Comparison of ENCODE assay signal across 17 mouse cellular contexts in the genomic region with DNA sequence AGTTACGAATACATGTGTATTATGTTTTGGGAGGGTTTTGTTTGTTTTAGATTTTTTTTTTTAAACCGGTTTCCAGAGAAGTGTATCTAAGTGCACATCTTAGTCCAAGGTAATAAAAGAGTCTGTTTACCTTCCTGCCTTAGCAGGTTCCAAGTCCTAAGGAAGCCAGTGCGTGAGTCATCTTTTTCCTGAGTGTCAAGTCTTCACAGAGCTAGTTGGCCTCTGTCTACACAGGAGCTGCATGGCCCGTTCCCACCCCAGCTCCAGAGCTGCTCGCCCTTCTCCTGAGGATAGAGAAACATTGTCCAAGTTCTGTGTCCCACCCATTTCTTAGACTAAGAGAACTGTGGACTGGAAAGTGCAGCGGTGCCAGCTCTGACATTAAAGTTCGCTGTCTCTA.
DNase-seq lines count a peak whose midpoint lies in the region; ATAC-seq lines count a peak whose summit lies in the region.
"Had no signal": no experiment of that assay in that cellular context is flagged by ENCODE, and none has a peak within 500 bp of the region (broad histone marks: within the 10 kb centered on the region; RNA-seq: fewer than 3 reads in every experiment).

No protein-coding gene starts in this region.

- DNase-seq in heart, adult 9 months (ENCODE audit: low spot score in 2 of 2), result peak; percentile 5 to 8
- no peak for DNase-seq in heart, postnatal 14 days
- DNase-seq in urinary bladder, postnatal 14 days (ENCODE audit: low spot score), result peak; percentile 38
- DNase-seq in urinary bladder, postnatal 4 days (ENCODE audit: low spot score in 2 of 2), result no peak
- peak; percentile 75 for DNase-seq in large intestine, adult 2 months (ENCODE audit: low read depth, low spot score)
- no peak for DNase-seq in layer of hippocampus, postnatal 36 days
- DNase-seq in midbrain, embryonic 14.5 days, result no peak
- DNase-seq: cerebellum, postnatal 14 days; lung, adult 18-20 months; lung, postnatal 36 days; thymus, postnatal 4 days had no signal

- H3K27me3 ChIP-seq in midbrain, embryonic 14.5 days (ENCODE audit: control insufficient read depth, insufficient read depth, low read length), result no peaks in the 10 kb centered on the region
- H3K27me3 ChIP-seq: forebrain, embryonic 12.5 days; hindbrain, embryonic 12.5 days; limb, embryonic 15.5 days; neural tube, embryonic 12.5 days had no signal

- intact Hi-C loops in heart, postnatal 14 days (cut with DNase I), result no loop called here

- no peaks in the 10 kb centered on the region for H3K36me3 ChIP-seq in midbrain, embryonic 14.5 days (ENCODE audit: control insufficient read depth, insufficient read depth, low read length)
- H3K36me3 ChIP-seq: forebrain, embryonic 12.5 days; hindbrain, embryonic 12.5 days; limb, embryonic 15.5 days; midbrain, embryonic 10.5 days; neural tube, embryonic 12.5 days had no signal

- H3K4me1 ChIP-seq in midbrain, embryonic 14.5 days (ENCODE audit: control insufficient read depth, insufficient read depth, low read length), result no peaks in the 10 kb centered on the region
- H3K4me1 ChIP-seq: forebrain, embryonic 12.5 days; hindbrain, embryonic 12.5 days; limb, embryonic 15.5 days; midbrain, embryonic 10.5 days; neural tube, embryonic 12.5 days had no signal

- no peak overlapping the region for H3K4me2 ChIP-seq in midbrain, embryonic 14.5 days (ENCODE audit: low read length)
- H3K4me2 ChIP-seq: forebrain, embryonic 12.5 days; hindbrain, embryonic 12.5 days; limb, embryonic 15.5 days; neural tube, embryonic 12.5 days had no signal

- 20% methylated on average over 7 of the region's 7 CpGs for WGBS in large intestine, adult 2 months
- 89% methylated on average over 7 of the region's 7 CpGs for WGBS in midbrain, embryonic 14.5 days

- ATAC-seq in midbrain, embryonic 14.5 days (ENCODE audit: low FRiP score, low TSS enrichment), result no peak
- ATAC-seq: inflammation-experienced regulatory T-cells, adult 6 months had no signal

- no peak overlapping the region for H3K9ac ChIP-seq in midbrain, embryonic 14.5 days (replicated peaks; ENCODE audit: low read length)
- H3K9ac ChIP-seq: forebrain, embryonic 12.5 days; hindbrain, embryonic 12.5 days; limb, embryonic 15.5 days; neural tube, embryonic 12.5 days had no signal

- no peak overlapping the region for H3K27ac ChIP-seq in midbrain, embryonic 14.5 days (replicated peaks; ENCODE audit: low read depth, low read length)
- H3K27ac ChIP-seq: forebrain, embryonic 12.5 days; hindbrain, embryonic 12.5 days; limb, embryonic 15.5 days; midbrain, embryonic 10.5 days; neural tube, embryonic 12.5 days had no signal

- no peak overlapping the region for H3K4me3 ChIP-seq in midbrain, embryonic 14.5 days (replicated peaks; ENCODE audit: low read depth, low read length)
- H3K4me3 ChIP-seq: forebrain, embryonic 12.5 days; hindbrain, embryonic 12.5 days; limb, embryonic 15.5 days; midbrain, embryonic 10.5 days; neural tube, embryonic 12.5 days had no signal

- H3K9me3 ChIP-seq in midbrain, embryonic 14.5 days (ENCODE audit: control insufficient read depth, low read length), result no peaks in the 10 kb centered on the region
- H3K9me3 ChIP-seq: forebrain, embryonic 12.5 days; hindbrain, embryonic 12.5 days; limb, embryonic 15.5 days; midbrain, embryonic 10.5 days; neural tube, embryonic 12.5 days had no signal

Comparison
In these comparisons a context has a peak if more than half of its experiments do, and no peak if none do; other contexts are left out.
1. DNase-seq: peak in heart, adult 9 months (2 of 2), urinary bladder, postnatal 14 days (single experiment) and large intestine, adult 2 months (single experiment); none in heart, postnatal 14 days (0 of 2), urinary bladder, postnatal 4 days (0 of 2), layer of hippocampus, postnatal 36 days (0 of 2) and midbrain, embryonic 14.5 days (single experiment).